Mouse (Mus musculus): ENCODE measurements around the gene Plk5. TPM values are rescaled to one million over a fixed set of nuclear protein-coding genes. Genes with fewer than 3 reads are reported as not detected.

The Plk5 gene
- polyA plus RNA-seq, 1 experiment: 11.1 TPM

GRCm38 (mm10) chr10:80356737-80357136, 478 bp downstream of the Plk5 start:
- Histone ChIP-seq H3K9me3 (replicated peaks; ENCODE audit: control insufficient read depth, insufficient read depth, low read length, poor library complexity, severe bottlenecking) (no peaks in the 10 kb centered on the region), H3K4me1 (ENCODE audit: control insufficient read depth, insufficient read depth, low read length) (no peaks in the 10 kb centered on the region), H3K27ac (ENCODE audit: insufficient read depth, low read length) (no peak overlapping the region), H3K36me3 (ENCODE audit: control insufficient read depth, insufficient read depth, low read length, poor library complexity, severe bottlenecking) (no peaks in the 10 kb centered on the region), H3K4me3 (ENCODE audit: low read depth, low read length) (peak overlapping the region; percentile 54), H3K27me3 (ENCODE audit: control insufficient read depth, insufficient read depth, low read length, poor library complexity, severe bottlenecking) (no peaks in the 10 kb centered on the region), H3K9ac (ENCODE audit: low read depth, poor library complexity, severe bottlenecking) (peak overlapping the region; percentile 75)
- TF ChIP-seq POLR2A (IDR thresholded peaks at IDR 0.05; ENCODE audit: insufficient read depth, low read length) (no peak), EP300 (IDR thresholded peaks at IDR 0.05; ENCODE audit: insufficient read depth, low read depth, low read length) (no peak), CTCF (IDR thresholded peaks at IDR 0.05; ENCODE audit: low read depth, low read length) (no peak)

GRCm38 (mm10) chr10:80357336-80357735, 1.1 kb downstream of the Plk5 start:
- Histone ChIP-seq H3K36me3 (ENCODE audit: control insufficient read depth, insufficient read depth, low read length, poor library complexity, severe bottlenecking) (no peaks in the 10 kb centered on the region), H3K4me1 (ENCODE audit: control insufficient read depth, insufficient read depth, low read length) (no peaks in the 10 kb centered on the region), H3K9me3 (replicated peaks; ENCODE audit: control insufficient read depth, insufficient read depth, low read length, poor library complexity, severe bottlenecking) (no peaks in the 10 kb centered on the region), H3K27ac (ENCODE audit: insufficient read depth, low read length) (no peak overlapping the region), H3K9ac (ENCODE audit: low read depth, poor library complexity, severe bottlenecking) (no peak overlapping the region), H3K27me3 (ENCODE audit: control insufficient read depth, insufficient read depth, low read length, poor library complexity, severe bottlenecking) (no peaks in the 10 kb centered on the region), H3K4me3 (ENCODE audit: low read depth, low read length) (no peak overlapping the region)
- no peak for TF ChIP-seq CTCF (IDR thresholded peaks at IDR 0.05; ENCODE audit: low read depth, low read length)
- TF ChIP-seq EP300 (IDR thresholded peaks at IDR 0.05; ENCODE audit: insufficient read depth, low read depth, low read length): no peak
- TF ChIP-seq POLR2A (IDR thresholded peaks at IDR 0.05; ENCODE audit: insufficient read depth, low read length): no peak

- H3K36me3 ChIP-seq (ENCODE audit: control insufficient read depth, insufficient read depth, low read length, poor library complexity, severe bottlenecking): no peaks in the 10 kb centered on the region
- no peak overlapping the region for H3K27ac ChIP-seq (ENCODE audit: insufficient read depth, low read length)
- no peak for TF ChIP-seq EP300 (IDR thresholded peaks at IDR 0.05; ENCODE audit: insufficient read depth, low read depth, low read length)
- TF ChIP-seq CTCF (IDR thresholded peaks at IDR 0.05; ENCODE audit: low read depth, low read length): no peak
- TF ChIP-seq POLR2A (IDR thresholded peaks at IDR 0.05; ENCODE audit: insufficient read depth, low read length): no peak
- H3K9ac ChIP-seq (ENCODE audit: low read depth, poor library complexity, severe bottlenecking): peak overlapping the region; percentile 6; the same call in 1 of the 2 replicates
- no peaks in the 10 kb centered on the region for H3K9me3 ChIP-seq (replicated peaks; ENCODE audit: control insufficient read depth, insufficient read depth, low read length, poor library complexity, severe bottlenecking)
- H3K4me3 ChIP-seq (ENCODE audit: low read depth, low read length): peak overlapping the region; percentile 26
- no peaks in the 10 kb centered on the region for H3K4me1 ChIP-seq (ENCODE audit: control insufficient read depth, insufficient read depth, low read length)
- no peaks in the 10 kb centered on the region for H3K27me3 ChIP-seq (ENCODE audit: control insufficient read depth, insufficient read depth, low read length, poor library complexity, severe bottlenecking)
These were observed 1.9 kb downstream of the Plk5 start for GRCm38 (mm10) chr10:80357994-80358639.

- Histone ChIP-seq H3K9me3 (replicated peaks; ENCODE audit: control insufficient read depth, insufficient read depth, low read length, poor library complexity, severe bottlenecking) (no peaks in the 10 kb centered on the region), H3K4me3 (ENCODE audit: low read depth, low read length) (no peak overlapping the region), H3K36me3 (ENCODE audit: control insufficient read depth, insufficient read depth, low read length, poor library complexity, severe bottlenecking) (no peaks in the 10 kb centered on the region), H3K9ac (ENCODE audit: low read depth, poor library complexity, severe bottlenecking) (no peak overlapping the region), H3K27ac (ENCODE audit: insufficient read depth, low read length) (no peak overlapping the region), H3K27me3 (ENCODE audit: control insufficient read depth, insufficient read depth, low read length, poor library complexity, severe bottlenecking) (no peaks in the 10 kb centered on the region), H3K4me1 (ENCODE audit: control insufficient read depth, insufficient read depth, low read length) (peaks cover 3% of the 10 kb centered on the region)
- TF ChIP-seq EP300 (IDR thresholded peaks at IDR 0.05; ENCODE audit: insufficient read depth, low read depth, low read length) (no peak), POLR2A (IDR thresholded peaks at IDR 0.05; ENCODE audit: insufficient read depth, low read length) (no peak), CTCF (IDR thresholded peaks at IDR 0.05; ENCODE audit: low read depth, low read length) (no peak)
These were observed 7.5 kb downstream of the Plk5 start for GRCm38 (mm10) chr10:80363734-80364133.

GRCm38 (mm10) chr10:80365736-80366135, 9.5 kb downstream of the Plk5 start:
- Histone ChIP-seq H3K4me3 (ENCODE audit: low read depth, low read length) (no peak overlapping the region), H3K4me1 (ENCODE audit: control insufficient read depth, insufficient read depth, low read length) (peaks cover 3% of the 10 kb centered on the region), H3K9me3 (replicated peaks; ENCODE audit: control insufficient read depth, insufficient read depth, low read length, poor library complexity, severe bottlenecking) (no peaks in the 10 kb centered on the region), H3K36me3 (ENCODE audit: control insufficient read depth, insufficient read depth, low read length, poor library complexity, severe bottlenecking) (no peaks in the 10 kb centered on the region), H3K27me3 (ENCODE audit: control insufficient read depth, insufficient read depth, low read length, poor library complexity, severe bottlenecking) (no peaks in the 10 kb centered on the region), H3K9ac (ENCODE audit: low read depth, poor library complexity, severe bottlenecking) (no peak overlapping the region), H3K27ac (ENCODE audit: insufficient read depth, low read length) (no peak overlapping the region)
- TF ChIP-seq EP300 (IDR thresholded peaks at IDR 0.05; ENCODE audit: insufficient read depth, low read depth, low read length): no peak
- no peak for TF ChIP-seq CTCF (IDR thresholded peaks at IDR 0.05; ENCODE audit: low read depth, low read length)
- TF ChIP-seq POLR2A (IDR thresholded peaks at IDR 0.05; ENCODE audit: insufficient read depth, low read length): no peak

GRCm38 (mm10) chr10:80367954-80368353, 11.7 kb downstream of the Plk5 start:
- Histone ChIP-seq H3K4me1 (ENCODE audit: control insufficient read depth, insufficient read depth, low read length) (peaks cover 7% of the 10 kb centered on the region), H3K9ac (ENCODE audit: low read depth, poor library complexity, severe bottlenecking) (no peak overlapping the region), H3K36me3 (ENCODE audit: control insufficient read depth, insufficient read depth, low read length, poor library complexity, severe bottlenecking) (no peaks in the 10 kb centered on the region), H3K9me3 (replicated peaks; ENCODE audit: control insufficient read depth, insufficient read depth, low read length, poor library complexity, severe bottlenecking) (no peaks in the 10 kb centered on the region), H3K27me3 (ENCODE audit: control insufficient read depth, insufficient read depth, low read length, poor library complexity, severe bottlenecking) (no peaks in the 10 kb centered on the region), H3K27ac (ENCODE audit: insufficient read depth, low read length) (no peak overlapping the region), H3K4me3 (ENCODE audit: low read depth, low read length) (no peak overlapping the region)
- TF ChIP-seq EP300 (IDR thresholded peaks at IDR 0.05; ENCODE audit: insufficient read depth, low read depth, low read length): no peak
- no peak for TF ChIP-seq POLR2A (IDR thresholded peaks at IDR 0.05; ENCODE audit: insufficient read depth, low read length)
- no peak for TF ChIP-seq CTCF (IDR thresholded peaks at IDR 0.05; ENCODE audit: low read depth, low read length)

Measured in ES-Bruce4 (cell line).